Mouse (Mus musculus): ENCODE data around the gene Ccdc54.

Ccdc54 gene

GRCm38 (mm10) chr16:50591054-50591453, at the start of gene Ccdc54:
TSS of gene Ccdc54 (minus strand) at chr16:50591154.
- DNase-seq (ENCODE audit: low read depth in 2 of 2, low spot score in 2 of 2) = no peak

DNA sequence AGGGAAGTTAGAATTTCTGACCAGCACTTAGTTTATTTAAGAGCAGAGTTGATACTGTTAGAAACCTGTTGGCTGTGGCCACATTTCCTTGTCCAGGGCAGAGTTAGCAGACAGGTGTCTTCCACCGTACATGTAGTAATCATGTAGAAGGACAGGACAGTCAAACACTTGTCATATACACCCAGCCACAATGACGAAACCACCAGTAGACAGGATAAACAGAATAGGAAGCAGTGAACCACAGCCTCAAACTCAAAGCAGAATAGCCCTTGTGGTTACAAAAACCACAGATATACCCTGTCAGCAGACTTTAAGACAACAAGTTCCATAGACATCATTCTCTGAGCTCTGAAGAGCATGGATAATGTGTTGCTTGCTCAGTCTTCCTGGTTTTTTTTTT, 41.6 kb upstream of the Ccdc54 start:
- DNase-seq (ENCODE audit: low read depth in 2 of 2, low spot score in 2 of 2) = peak in 1 of 2 experiments; percentile 30

GRCm38 (mm10) chr16:50615569-50615968, 24.6 kb upstream of the Ccdc54 start:
- no peak for DNase-seq (ENCODE audit: low read depth in 2 of 2, low spot score in 2 of 2)

DNA sequence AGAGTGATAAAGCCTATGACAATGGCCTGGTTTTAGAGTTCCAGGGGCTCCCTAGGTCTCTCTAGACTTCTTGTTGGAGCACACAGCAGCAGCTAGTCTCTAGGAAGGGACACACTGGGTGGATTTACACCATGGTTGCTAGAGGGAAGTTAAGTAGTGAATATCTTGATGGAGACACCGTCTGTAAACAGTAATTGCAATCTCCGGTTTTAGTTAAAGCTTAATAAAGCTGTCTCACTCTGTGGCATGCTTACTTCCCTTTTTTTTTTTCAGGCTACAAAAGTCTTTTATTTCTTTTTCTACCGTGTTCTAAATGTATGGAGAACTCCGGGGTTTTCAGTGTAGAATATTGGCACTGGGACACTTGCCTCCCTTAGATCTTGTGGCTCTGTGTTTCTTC, 22.0 kb upstream of the Ccdc54 start:
- no peak for DNase-seq (ENCODE audit: low read depth in 2 of 2, low spot score in 2 of 2)

DNA sequence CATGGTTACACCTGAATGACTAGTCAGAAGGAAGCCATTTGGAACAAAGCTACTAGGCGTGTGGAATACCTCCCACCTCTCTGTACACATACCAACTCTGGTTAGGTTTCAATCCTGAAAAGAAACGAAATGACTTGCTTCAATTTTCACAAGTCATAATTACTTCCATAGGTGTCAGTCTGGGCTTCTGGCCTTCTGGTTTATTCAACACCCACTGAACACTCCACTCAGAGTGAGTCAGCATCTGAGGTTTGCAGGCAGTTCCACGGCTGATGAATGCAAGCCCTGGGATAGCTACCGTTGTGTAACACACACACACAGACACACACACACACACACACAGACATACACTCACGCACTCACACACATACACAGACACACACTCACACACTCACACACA, 19.6 kb upstream of the Ccdc54 start:
- no peak for DNase-seq (ENCODE audit: low read depth in 2 of 2, low spot score in 2 of 2)

DNA sequence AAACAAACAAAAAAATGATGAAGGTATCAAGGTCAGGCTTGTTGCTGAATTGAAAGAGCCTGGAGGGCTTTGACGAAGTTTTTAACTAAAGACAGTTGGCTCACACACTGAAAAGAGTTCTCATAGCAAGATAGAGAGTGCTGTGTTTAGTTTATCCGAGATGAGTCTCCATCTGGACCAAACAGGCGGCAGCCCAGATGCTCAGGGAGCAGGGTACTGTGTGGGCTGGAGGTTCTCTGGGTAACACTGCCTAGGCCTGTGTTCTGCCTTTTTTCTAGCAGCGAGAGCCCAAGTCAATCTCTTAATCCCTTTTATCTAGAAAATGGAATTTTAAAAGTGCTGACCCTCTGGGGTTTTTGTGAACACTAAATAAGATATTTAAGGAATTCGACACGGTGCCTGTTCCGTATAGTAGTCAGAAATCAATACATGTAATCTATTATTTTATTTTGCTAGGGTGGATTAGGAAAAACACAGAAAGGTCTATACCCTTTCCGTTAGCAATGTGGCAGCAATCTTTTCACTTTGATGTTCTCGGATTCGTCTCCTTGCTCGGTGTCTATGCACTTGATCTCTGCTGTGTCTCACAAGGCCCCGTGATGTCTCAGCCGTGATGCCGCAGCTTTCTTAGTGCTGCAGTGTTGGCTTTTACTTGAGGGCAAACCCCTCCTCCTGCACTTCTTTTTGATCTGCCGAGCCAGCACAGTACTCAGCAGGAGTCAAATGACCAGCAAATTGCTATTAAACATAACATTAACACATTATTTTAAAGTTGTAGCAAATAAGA, 17.0 kb upstream of the Ccdc54 start:
- DNase-seq (ENCODE audit: low read depth in 2 of 2, low spot score in 2 of 2) = no peak

DNA sequence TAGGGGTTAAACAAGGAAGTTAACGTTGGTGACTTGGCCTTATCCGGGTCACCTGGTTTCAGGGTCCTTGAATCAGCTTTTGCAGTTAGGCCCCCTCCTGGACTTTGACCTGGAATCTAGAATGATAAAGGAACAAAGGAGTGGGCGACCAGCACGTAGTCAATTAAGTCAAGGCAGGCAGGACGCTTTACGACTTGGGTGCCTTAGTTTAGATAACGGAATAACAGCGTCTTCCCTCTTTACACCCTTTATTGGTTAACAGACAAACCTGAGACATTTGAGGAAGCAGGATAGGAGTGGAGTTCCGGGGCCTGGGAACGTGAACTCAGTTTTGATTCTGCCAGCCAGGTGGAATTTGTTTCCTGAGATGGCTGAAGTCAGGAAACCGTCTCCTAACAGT, 13.9 kb upstream of the Ccdc54 start:
- DNase-seq (ENCODE audit: low read depth in 2 of 2, low spot score in 2 of 2) = no peak

DNA sequence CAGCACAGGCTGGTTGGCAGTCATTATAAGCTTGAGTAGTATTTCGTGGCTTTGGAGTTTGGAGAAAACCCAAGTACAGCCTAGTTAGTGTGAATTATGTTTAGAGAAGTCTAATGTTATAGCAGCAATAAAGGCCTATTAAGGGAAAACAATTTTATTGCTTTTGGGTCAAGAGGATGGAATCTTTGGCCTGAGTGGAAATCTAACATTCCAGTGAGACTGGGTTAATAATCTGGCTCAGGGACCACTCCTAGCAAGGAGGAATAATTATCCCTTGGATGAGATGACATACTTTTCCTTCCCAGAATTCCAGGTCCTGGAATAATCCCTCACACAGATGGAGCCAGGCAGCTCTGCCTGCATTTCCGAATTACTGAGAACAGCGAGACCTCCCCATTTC, 11.0 kb upstream of the Ccdc54 start:
- DNase-seq (ENCODE audit: low read depth in 2 of 2, low spot score in 2 of 2) = no peak

GRCm38 (mm10) chr16:50600665-50601064, 9.7 kb upstream of the Ccdc54 start:
- DNase-seq (ENCODE audit: low read depth in 2 of 2, low spot score in 2 of 2) = no peak

GRCm38 (mm10) chr16:50596679-50597078, 5.7 kb upstream of the Ccdc54 start:
- no peak for DNase-seq (ENCODE audit: low read depth in 2 of 2, low spot score in 2 of 2)

- DNase-seq (ENCODE audit: low read depth in 2 of 2, low spot score in 2 of 2) = no peak
Measured at GRCm38 (mm10) chr16:50596171-50596570, 5.2 kb upstream of the Ccdc54 start.

- no peak for DNase-seq (ENCODE audit: low read depth in 2 of 2, low spot score in 2 of 2)
Measured at GRCm38 (mm10) chr16:50594876-50595275, 3.9 kb upstream of the Ccdc54 start.

- no peak for DNase-seq (ENCODE audit: low read depth in 2 of 2, low spot score in 2 of 2)
Measured at GRCm38 (mm10) chr16:50593361-50593760, 2.4 kb upstream of the Ccdc54 start.

DNA sequence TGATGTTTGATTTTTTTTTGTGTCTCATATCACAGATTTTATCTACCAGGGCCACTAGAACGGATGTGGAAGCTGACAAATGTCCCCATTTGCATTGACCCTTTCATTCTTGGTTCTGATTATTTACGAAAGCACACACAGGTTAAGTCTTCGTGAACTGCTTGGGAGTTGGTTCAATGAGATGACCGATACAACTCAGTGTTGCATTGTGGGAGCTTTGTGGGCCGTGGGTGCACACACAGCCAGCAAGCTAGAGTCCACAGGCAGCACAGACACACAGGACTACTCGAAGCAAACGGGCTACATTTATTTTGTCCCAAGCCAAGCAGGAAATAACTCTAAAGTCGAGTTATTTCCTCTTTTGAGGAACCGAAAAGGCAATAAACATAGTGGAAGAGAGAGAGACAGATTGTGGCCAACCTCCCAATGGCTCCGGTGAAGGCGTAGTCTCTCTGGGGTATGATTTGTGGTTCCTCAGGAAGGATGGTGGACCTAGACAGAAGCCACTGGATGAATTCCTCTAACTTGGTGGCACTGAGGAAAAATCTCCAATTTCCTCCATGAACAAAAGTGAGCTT, 1.3 kb downstream of the Ccdc54 start:
- DNase-seq (ENCODE audit: low read depth in 2 of 2, low spot score in 2 of 2) = no peak

DNA sequence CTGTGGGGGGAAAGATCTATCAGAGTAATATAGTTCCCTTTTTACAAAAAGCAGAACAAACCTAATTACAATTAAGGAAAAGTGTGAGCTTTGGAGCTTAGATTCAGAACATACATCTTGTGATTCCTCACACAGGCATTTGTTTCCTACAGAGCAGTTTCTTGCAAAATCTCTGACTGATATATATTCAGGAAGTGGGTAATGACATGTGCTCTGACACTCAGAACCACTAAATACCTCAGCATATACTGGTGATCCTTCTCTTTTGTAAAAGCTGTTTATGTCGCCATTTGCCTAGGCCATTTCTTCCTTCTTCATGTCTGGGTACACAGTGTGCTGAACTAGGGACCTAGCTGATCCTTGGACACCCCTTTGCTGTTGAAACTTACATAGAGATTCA, 2.8 kb downstream of the Ccdc54 start:
- DNase-seq (ENCODE audit: low read depth in 2 of 2, low spot score in 2 of 2) = no peak

DNA sequence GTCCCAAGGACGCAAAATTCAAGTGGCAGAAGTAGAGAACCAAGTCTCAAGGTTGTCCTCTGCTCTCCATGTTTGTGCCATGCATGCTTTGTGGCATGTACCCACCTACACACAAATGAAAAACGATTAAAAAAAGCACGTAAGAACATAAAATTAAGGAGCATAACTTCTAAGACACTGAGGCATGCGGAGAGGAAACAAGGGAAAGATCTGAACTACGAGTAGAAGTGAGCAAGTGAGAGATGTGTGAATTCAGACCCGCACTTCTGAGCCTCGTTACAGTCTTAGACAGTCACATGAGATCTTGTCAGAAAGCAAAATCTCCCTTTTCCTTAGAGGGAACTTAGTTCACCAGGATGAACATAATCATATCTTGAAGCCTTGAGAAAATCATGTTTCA, 3.8 kb downstream of the Ccdc54 start:
- no peak for DNase-seq (ENCODE audit: low read depth in 2 of 2, low spot score in 2 of 2)

GRCm38 (mm10) chr16:50578361-50578760, 12.6 kb downstream of the Ccdc54 start:
- no peak for DNase-seq (ENCODE audit: low read depth in 2 of 2, low spot score in 2 of 2)

DNA sequence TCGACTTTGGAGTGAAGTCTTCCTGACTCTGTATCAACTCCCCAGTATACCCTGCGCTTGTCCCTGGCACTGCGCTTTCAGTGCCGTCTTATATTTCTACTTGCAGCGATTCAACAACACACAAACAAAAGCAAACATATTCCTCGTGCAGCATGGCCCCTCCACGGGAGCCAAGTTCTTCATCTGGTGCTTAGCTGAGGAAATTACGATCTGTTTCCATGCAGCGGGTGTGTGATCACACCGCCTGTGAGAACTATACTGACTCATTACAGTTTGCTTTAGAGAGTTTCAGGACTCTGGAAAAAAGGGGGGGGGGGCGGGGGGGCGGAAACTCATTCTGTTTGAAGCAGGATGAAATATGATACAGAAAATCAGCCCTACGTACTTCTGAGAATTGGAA, 18.4 kb downstream of the Ccdc54 start:
- DNase-seq (ENCODE audit: low read depth in 2 of 2, low spot score in 2 of 2) = no peak

GRCm38 (mm10) chr16:50559163-50559771, 31.7 kb downstream of the Ccdc54 start:
- DNase-seq (ENCODE audit: low read depth in 2 of 2, low spot score in 2 of 2) = no peak

- DNase-seq (ENCODE audit: low read depth in 2 of 2, low spot score in 2 of 2) = no peak
Measured at GRCm38 (mm10) chr16:50553828-50554227, 37.1 kb downstream of the Ccdc54 start.

- no peak for DNase-seq (ENCODE audit: low read depth in 2 of 2, low spot score in 2 of 2)
Measured at GRCm38 (mm10) chr16:50551871-50552528, 39.0 kb downstream of the Ccdc54 start.

DNA sequence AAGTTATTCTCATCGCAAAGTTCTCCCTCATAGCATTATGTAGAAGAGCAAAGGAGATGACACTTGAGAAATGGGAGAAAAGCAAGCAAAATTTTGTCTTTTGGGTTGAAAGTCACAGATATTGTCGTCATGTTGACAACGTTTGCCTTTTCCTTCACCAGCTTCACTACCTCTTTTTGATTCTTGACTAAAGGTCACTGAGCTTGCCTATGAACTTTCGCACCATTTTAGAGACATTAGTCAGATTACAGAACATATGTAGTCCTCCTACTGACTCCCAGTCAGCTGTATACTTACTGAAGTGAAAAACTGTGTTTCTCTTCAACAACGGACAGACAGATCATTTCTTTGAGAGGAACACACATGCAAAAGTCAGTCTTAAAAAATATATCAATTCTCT, 40.0 kb downstream of the Ccdc54 start:
- DNase-seq (ENCODE audit: low read depth in 2 of 2, low spot score in 2 of 2) = no peak

Measured in CD8-positive naive resting alpha-beta T cell, adult 2 months (primary cell).